Mouse (Mus musculus): ENCODE data around the gene Clock. TPM values are rescaled to one million over a fixed set of nuclear protein-coding genes. Genes with fewer than 3 reads are reported as not detected.

Clock gene
- total RNA-seq, 2 experiments from 2014 or later, result 42.5 to 43.2 TPM

GRCm38 (mm10) chr5:76184286-76185080 is 120.1 kb downstream of the Clock start:
- intact Hi-C loops (cut with DNase I), result no loop called here
- peak; percentile 20 to 83 for DNase-seq (ENCODE audit: extremely low spot score in 1 of 2, low spot score in 2 of 2)

DNA sequence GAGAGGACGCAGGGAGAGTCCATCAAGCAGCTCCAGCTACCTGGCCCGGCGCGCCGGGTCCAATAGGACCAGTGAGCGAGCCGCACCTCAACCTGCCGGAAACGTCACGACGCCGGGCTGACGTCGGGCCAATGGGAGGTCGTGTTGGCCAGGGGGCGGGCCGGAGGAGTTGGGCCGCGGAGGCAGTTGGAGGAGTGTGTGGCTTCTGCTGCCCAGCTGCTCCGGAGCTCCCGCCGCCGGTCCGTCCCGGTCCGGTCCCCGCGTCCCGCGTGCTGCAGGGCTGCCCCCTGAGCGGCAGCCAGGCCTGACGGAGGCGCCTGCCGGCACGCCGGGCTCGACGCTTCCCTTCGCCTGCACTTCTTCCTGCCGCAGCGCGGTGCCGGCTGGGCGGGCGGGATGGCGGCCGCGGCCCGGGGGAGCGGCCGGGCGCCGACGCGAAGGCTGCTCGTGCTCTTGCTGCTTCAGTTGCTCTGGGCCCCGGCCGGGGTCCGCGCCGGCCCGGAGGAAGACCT is 120.8 kb downstream of the Clock start, which contains the start of gene Tmem165:
Gene Tmem165 (plus strand): TSS at position 131 of the 512 bp plus-strand sequence.
- DNase-seq (ENCODE audit: extremely low spot score in 1 of 2, low spot score in 2 of 2), result peak; percentile 94 to 96
- intact Hi-C loops (cut with DNase I), result loop anchor here (2.0 kb wide), 1 partner anchor 43 kb away; the partner anchor contains the start of gene Srd5a3

- DNase-seq (ENCODE audit: extremely low spot score in 1 of 2, low spot score in 2 of 2), result no peak
- intact Hi-C loops (cut with DNase I), result loop anchor here (2.0 kb wide), 1 partner anchor 42 kb away; the partner anchor contains the start of gene Srd5a3
Observed at GRCm38 (mm10) chr5:76183043-76183749, 121.4 kb downstream of the Clock start.

DNA sequence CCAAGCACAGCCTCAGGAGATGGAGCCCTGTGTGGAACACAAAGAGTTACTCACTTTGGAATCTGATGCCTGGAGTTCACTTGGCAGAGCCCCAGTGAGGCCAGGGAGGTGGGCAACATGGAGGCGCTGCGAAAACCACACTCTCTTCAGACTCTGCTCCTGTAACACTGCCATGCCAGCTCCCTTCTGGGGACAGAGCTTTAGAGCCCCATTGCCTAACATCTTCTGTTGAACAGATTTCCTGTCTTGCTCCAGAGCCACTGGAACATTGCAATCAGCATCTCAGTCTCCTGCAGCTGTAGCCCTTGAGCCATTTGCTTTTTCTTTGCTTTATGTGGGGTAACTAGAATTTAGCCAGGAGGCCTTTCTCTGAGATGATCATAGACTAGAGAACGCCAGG is 122.3 kb downstream of the Clock start:
- DNase-seq (ENCODE audit: extremely low spot score in 1 of 2, low spot score in 2 of 2), result no peak
- intact Hi-C loops (cut with DNase I), result loop anchor here (2.0 kb wide), 1 partner anchor 42 kb away; the partner anchor contains the start of gene Srd5a3

DNA sequence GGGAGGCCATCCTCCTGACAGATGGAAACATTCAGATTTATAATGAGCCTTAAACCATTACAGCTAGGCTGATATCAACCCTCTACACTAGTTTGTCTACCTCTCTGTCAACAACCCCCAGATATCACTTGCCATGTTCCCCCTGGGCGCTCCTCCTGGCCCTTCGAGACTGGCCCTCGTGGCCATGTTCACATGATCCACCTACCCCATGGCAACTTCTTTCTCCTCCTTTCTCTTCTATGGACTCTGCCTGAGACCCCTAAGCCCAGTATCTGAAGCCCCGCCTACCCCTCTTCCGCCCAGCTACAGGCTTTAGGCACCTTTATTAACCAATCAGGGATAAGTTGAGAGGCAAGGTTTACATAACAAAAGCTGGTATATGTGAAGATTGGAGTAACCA is 124.8 kb downstream of the Clock start:
- intact Hi-C loops (cut with DNase I), result no loop called here
- DNase-seq (ENCODE audit: extremely low spot score in 1 of 2, low spot score in 2 of 2), result no peak

DNA sequence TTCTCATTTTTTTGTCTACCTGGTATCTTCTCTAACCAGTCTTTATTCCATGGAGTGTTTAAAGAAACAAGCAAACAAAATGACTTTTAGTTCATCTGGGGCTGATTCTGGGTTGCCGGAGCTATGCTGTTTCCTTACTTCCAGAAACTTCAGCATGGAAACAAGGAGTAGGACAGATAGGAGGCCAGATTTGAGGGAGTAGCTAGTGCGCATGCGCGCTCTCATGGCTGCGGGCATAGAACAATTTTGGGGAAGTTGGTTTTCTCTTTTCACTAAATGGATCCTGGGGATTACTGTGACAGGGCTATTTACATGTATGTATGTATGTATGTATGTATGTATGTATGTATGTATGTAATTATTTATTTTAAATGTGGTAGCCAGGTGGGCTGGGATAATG is 125.4 kb downstream of the Clock start:
- intact Hi-C loops (cut with DNase I), result no loop called here
- no peak for DNase-seq (ENCODE audit: extremely low spot score in 1 of 2, low spot score in 2 of 2)

DNA sequence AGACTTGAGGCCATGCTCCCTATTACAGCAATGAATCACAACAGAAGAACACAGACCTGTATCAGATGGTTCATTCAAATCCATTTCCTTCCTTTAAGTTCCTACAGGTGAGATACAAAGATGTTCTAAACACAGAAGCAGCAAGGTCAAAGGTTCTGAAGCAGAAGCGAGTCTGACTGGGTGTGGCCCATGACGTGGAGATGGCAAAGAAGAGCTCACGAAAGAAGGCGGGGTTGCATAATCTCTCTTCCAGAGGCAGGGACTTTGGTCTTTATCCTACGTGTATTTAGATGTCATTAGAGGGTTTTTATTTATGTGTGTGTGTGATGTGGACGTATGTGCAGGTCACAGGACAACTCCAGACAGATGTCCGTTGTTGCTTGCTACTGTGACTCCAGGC is 126.9 kb downstream of the Clock start:
- DNase-seq (ENCODE audit: extremely low spot score in 1 of 2, low spot score in 2 of 2), result no peak
- intact Hi-C loops (cut with DNase I), result no loop called here

- no peak for DNase-seq (ENCODE audit: extremely low spot score in 1 of 2, low spot score in 2 of 2)
- intact Hi-C loops (cut with DNase I), result no loop called here
Observed at GRCm38 (mm10) chr5:76176841-76177240, 127.8 kb downstream of the Clock start.

- DNase-seq (ENCODE audit: extremely low spot score in 1 of 2, low spot score in 2 of 2), result no peak
- intact Hi-C loops (cut with DNase I), result no loop called here
Observed at GRCm38 (mm10) chr5:76176411-76176810, 128.2 kb downstream of the Clock start.

GRCm38 (mm10) chr5:76175051-76175450 is 129.5 kb downstream of the Clock start:
- no peak for DNase-seq (ENCODE audit: extremely low spot score in 1 of 2, low spot score in 2 of 2)
- intact Hi-C loops (cut with DNase I), result no loop called here

DNA sequence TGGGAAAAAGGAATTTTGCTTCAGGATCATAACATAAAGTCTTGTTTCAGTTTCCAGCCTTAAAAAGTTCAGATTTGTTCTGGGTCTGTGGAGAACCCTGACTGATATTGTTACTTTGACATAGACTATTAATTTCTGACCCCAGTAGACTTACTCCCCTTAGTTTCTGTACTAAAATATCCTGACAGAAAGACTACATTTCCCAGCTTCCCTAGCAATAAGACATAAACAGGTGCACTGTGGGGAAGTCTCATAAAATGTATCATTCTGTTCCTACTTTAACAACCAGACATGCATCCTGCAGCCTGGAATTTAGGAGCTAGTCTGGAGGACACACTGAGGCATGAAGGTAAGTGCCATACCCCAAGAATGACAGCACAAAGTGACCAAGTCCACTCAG is 133.6 kb downstream of the Clock start:
- DNase-seq (ENCODE audit: extremely low spot score in 1 of 2, low spot score in 2 of 2), result no peak
- intact Hi-C loops (cut with DNase I), result no loop called here

GRCm38 (mm10) chr5:76170522-76170921 is 134.1 kb downstream of the Clock start:
- no peak for DNase-seq (ENCODE audit: extremely low spot score in 1 of 2, low spot score in 2 of 2)
- intact Hi-C loops (cut with DNase I), result no loop called here

DNA sequence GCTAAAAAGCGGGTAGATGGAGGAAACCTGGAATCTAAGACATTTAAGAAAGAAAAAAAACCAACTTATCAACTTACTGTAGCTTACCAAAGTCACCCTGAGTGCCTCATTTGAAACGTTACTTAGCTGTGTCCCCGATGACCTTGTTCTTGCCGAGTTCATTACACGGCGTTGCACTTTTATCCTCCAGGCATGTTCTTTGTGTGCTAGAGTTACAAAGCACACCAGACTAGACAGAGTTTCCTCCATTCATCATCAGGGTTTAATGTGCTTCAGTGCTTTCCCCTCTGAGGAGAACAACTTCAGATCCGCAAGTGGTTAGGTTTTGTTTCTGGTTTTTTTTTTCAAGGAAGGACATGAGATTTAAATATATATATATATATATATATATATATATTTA is 139.8 kb downstream of the Clock start:
- intact Hi-C loops (cut with DNase I), result no loop called here
- DNase-seq (ENCODE audit: extremely low spot score in 1 of 2, low spot score in 2 of 2), result no peak

GRCm38 (mm10) chr5:76163828-76164390 is 140.7 kb downstream of the Clock start:
- no peak for DNase-seq (ENCODE audit: extremely low spot score in 1 of 2, low spot score in 2 of 2)
- intact Hi-C loops (cut with DNase I), result no loop called here

- intact Hi-C loops (cut with DNase I), result no loop called here
- DNase-seq (ENCODE audit: extremely low spot score in 1 of 2, low spot score in 2 of 2), result no peak
Observed at GRCm38 (mm10) chr5:76162926-76163325, 141.7 kb downstream of the Clock start.

GRCm38 (mm10) chr5:76161491-76161890 is 143.1 kb downstream of the Clock start:
- DNase-seq (ENCODE audit: extremely low spot score in 1 of 2, low spot score in 2 of 2), result no peak
- intact Hi-C loops (cut with DNase I), result no loop called here

GRCm38 (mm10) chr5:76160086-76160485 is 144.5 kb downstream of the Clock start:
- no peak for DNase-seq (ENCODE audit: extremely low spot score in 1 of 2, low spot score in 2 of 2)
- intact Hi-C loops (cut with DNase I), result no loop called here
